Mouse (Mus musculus): ENCODE measurements around the gene Erc1.

GRCm38 (mm10) chr6:119849348-119849709, 1.4 kb upstream of the Erc1 start:
- no peak for TF ChIP-seq EP300 (IDR thresholded peaks at IDR 0.05; ENCODE audit: low read depth)
- TF ChIP-seq CTCF (IDR thresholded peaks at IDR 0.05; ENCODE audit: low read depth) = no peak

Measured in liver, embryonic 14.5 days (tissue).